Comparison of ENCODE assay signal across 9 mouse cellular contexts in the genomic region with DNA sequence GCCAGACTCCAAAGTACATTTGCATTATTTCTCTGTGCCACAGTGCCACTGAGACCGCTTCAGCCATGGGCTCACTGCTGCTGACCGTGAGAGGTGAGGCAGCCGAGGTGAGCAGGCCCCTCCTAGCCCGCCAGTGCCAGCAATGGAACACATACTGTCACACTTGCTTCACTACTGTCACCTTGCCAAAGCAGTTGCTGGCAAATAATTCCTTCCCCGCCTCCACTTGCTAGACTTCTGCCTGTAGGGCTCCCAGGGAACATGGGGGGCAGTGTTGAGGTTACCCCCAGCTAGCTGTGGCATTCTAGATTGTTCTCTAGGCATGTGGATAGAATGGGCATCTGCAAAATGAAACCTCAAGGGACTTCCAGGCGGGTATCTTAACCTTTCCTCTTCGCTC. TPM values are rescaled to one million over a fixed set of nuclear protein-coding genes. Genes with fewer than 3 reads are reported as not detected.
DNase-seq lines count a peak whose midpoint lies in the region; ATAC-seq and TF ChIP-seq lines count a peak whose summit lies in the region.
"Had no signal": no experiment of that assay in that cellular context is flagged by ENCODE, and none has a peak within 500 bp of the region (broad histone marks: within the 10 kb centered on the region; RNA-seq: fewer than 3 reads in every experiment).

No protein-coding gene starts in this region.

- WGBS in forebrain, embryonic 14.5 days, result 53% methylated on average over 7 of the region's 7 CpGs
- WGBS in forebrain, embryonic 11.5 days, result 70% methylated on average over 7 of the region's 7 CpGs
- WGBS in midbrain, embryonic 14.5 days, result 57% methylated on average over 7 of the region's 7 CpGs

- peak overlapping the region; percentile 9; the same call in 1 of the 2 replicates for H3K4me2 ChIP-seq in forebrain, embryonic 14.5 days (ENCODE audit: low read length)
- H3K4me2 ChIP-seq in forebrain, embryonic 11.5 days (ENCODE audit: low read depth, low read length, severe bottlenecking), result no peak overlapping the region
- peak overlapping the region; percentile 75 for H3K4me2 ChIP-seq in midbrain, embryonic 14.5 days (ENCODE audit: low read length)

- H3K27me3 ChIP-seq in forebrain, embryonic 14.5 days (replicated peaks; ENCODE audit: control insufficient read depth, insufficient read depth, low read length), result peaks cover 16% of the 10 kb centered on the region
- H3K27me3 ChIP-seq in forebrain, embryonic 11.5 days (ENCODE audit: control insufficient read depth, insufficient read depth, low read length), result peaks cover 36% of the 10 kb centered on the region
- peaks cover 47% of the 10 kb centered on the region for H3K27me3 ChIP-seq in E14TG2a.4 (ENCODE audit: insufficient read depth, low read length)
- no peaks in the 10 kb centered on the region for H3K27me3 ChIP-seq in midbrain, embryonic 14.5 days (ENCODE audit: control insufficient read depth, insufficient read depth, low read length)

- DNase-seq in forebrain, embryonic 14.5 days (ENCODE audit: low spot score), result peak; percentile 73
- DNase-seq in forebrain, embryonic 11.5 days (ENCODE audit: low spot score), result no peak
- DNase-seq in cerebellum, postnatal 25 days, result peak; percentile 87 to 89
- peak; percentile 87 for DNase-seq in kidney, adult 9 months
- peak; percentile 38 for DNase-seq in midbrain, embryonic 14.5 days
- DNase-seq in spleen, postnatal 36 days (ENCODE audit: low spot score in 2 of 2), result no peak
- DNase-seq in spleen, adult 18-20 months, result no peak

- no peak overlapping the region for H3K27ac ChIP-seq in forebrain, embryonic 14.5 days (ENCODE audit: low read depth, low read length)
- no peak overlapping the region for H3K27ac ChIP-seq in forebrain, embryonic 11.5 days (ENCODE audit: low read depth, low read length)
- no peak overlapping the region for H3K27ac ChIP-seq in midbrain, embryonic 14.5 days (replicated peaks; ENCODE audit: low read depth, low read length)

- H3K36me3 ChIP-seq in forebrain, embryonic 14.5 days (ENCODE audit: control insufficient read depth, insufficient read depth, low read length), result no peaks in the 10 kb centered on the region
- no peaks in the 10 kb centered on the region for H3K36me3 ChIP-seq in forebrain, embryonic 11.5 days (ENCODE audit: control insufficient read depth, insufficient read depth, low read length)
- no peaks in the 10 kb centered on the region for H3K36me3 ChIP-seq in E14TG2a.4 (ENCODE audit: insufficient read depth, low read length)
- no peaks in the 10 kb centered on the region for H3K36me3 ChIP-seq in midbrain, embryonic 14.5 days (ENCODE audit: control insufficient read depth, insufficient read depth, low read length)

- no peak overlapping the region for H3K9ac ChIP-seq in forebrain, embryonic 14.5 days (ENCODE audit: low read length)
- no peak overlapping the region for H3K9ac ChIP-seq in forebrain, embryonic 11.5 days (ENCODE audit: low read length)
- H3K9ac ChIP-seq in midbrain, embryonic 14.5 days (replicated peaks; ENCODE audit: low read length), result 0 out of 2 replicates have a peak overlapping the region, but pooled peaks have one; percentile 23

- no peak overlapping the region for H3K4me3 ChIP-seq in forebrain, embryonic 14.5 days (ENCODE audit: low read depth, low read length)
- no peak overlapping the region for H3K4me3 ChIP-seq in forebrain, embryonic 11.5 days (ENCODE audit: low read depth, low read length)
- H3K4me3 ChIP-seq in E14TG2a.4 (replicated peaks; ENCODE audit: low read length), result no peak overlapping the region
- no peak overlapping the region for H3K4me3 ChIP-seq in midbrain, embryonic 14.5 days (replicated peaks; ENCODE audit: low read depth, low read length)

- no peaks in the 10 kb centered on the region for H3K9me3 ChIP-seq in forebrain, embryonic 14.5 days (replicated peaks; ENCODE audit: control insufficient read depth, low read length)
- no peaks in the 10 kb centered on the region for H3K9me3 ChIP-seq in forebrain, embryonic 11.5 days (ENCODE audit: control insufficient read depth, low read length)
- H3K9me3 ChIP-seq in E14TG2a.4 (ENCODE audit: low read length), result no peaks in the 10 kb centered on the region
- no peaks in the 10 kb centered on the region for H3K9me3 ChIP-seq in midbrain, embryonic 14.5 days (ENCODE audit: control insufficient read depth, low read length)

- peaks cover 14% of the 10 kb centered on the region; the same call in 1 of the 2 replicates for H3K4me1 ChIP-seq in forebrain, embryonic 14.5 days (ENCODE audit: control insufficient read depth, insufficient read depth, low read length)
- peaks cover 5% of the 10 kb centered on the region for H3K4me1 ChIP-seq in forebrain, embryonic 11.5 days (replicated peaks; ENCODE audit: control insufficient read depth, insufficient read depth, low read length)
- peaks cover 27% of the 10 kb centered on the region for H3K4me1 ChIP-seq in E14TG2a.4 (replicated peaks; ENCODE audit: low read depth, low read length)
- peaks cover 42% of the 10 kb centered on the region for H3K4me1 ChIP-seq in midbrain, embryonic 14.5 days (ENCODE audit: control insufficient read depth, insufficient read depth, low read length)

- TF ChIP-seq CTCF in E14TG2a.4 (conservative IDR thresholded peaks at IDR 0.05; ENCODE audit: low read length), result 0 out of 2 replicates have a peak, but pooled peaks have one; percentile 3

- no peak for ATAC-seq in forebrain, embryonic 14.5 days
- no peak for ATAC-seq in forebrain, embryonic 11.5 days (replicated peaks; ENCODE audit: low FRiP score)
- ATAC-seq in midbrain, embryonic 14.5 days (ENCODE audit: low FRiP score, low TSS enrichment), result no peak

RNA-seq across cellular contexts. Expression of gene Mapt, which starts 6.0 kb away (rescaled TPM):
- 354 and 601 TPM in 2 replicates for polyA plus RNA-seq in forebrain, embryonic 14.5 days (2014; fragmentation: Nextera tagmentation; extraction: Ambion mirVana)
- polyA plus RNA-seq in forebrain, embryonic 11.5 days (2014; fragmentation: Nextera tagmentation; extraction: Ambion mirVana), result 33.0 and 43.1 TPM in 2 replicates
- polyA plus RNA-seq in midbrain, embryonic 14.5 days (2014; fragmentation: Nextera tagmentation; extraction: Ambion mirVana), result 836 and 875 TPM in 2 replicates

RNA-seq across cellular contexts. Expression of gene Sppl2c, which starts 51.1 kb away (rescaled TPM):
- polyA plus RNA-seq in forebrain, embryonic 14.5 days (2014; fragmentation: Nextera tagmentation; extraction: Ambion mirVana), result not detected in 2 replicates
- not detected in 2 replicates for polyA plus RNA-seq in forebrain, embryonic 11.5 days (2014; fragmentation: Nextera tagmentation; extraction: Ambion mirVana)
- not detected in 2 replicates for polyA plus RNA-seq in midbrain, embryonic 14.5 days (2014; fragmentation: Nextera tagmentation; extraction: Ambion mirVana)
- polyA plus RNA-seq: heart, embryonic 16.5 days had no signal

Comparison
In these comparisons a context has a peak if more than half of its experiments do, and no peak if none do; other contexts are left out.
1. DNase-seq: peak in forebrain, embryonic 14.5 days (single experiment), cerebellum, postnatal 25 days (2 of 2), kidney, adult 9 months (single experiment) and midbrain, embryonic 14.5 days (single experiment); none in forebrain, embryonic 11.5 days (single experiment), spleen, postnatal 36 days (0 of 2) and spleen, adult 18-20 months (0 of 2).